Mouse (Mus musculus) central nervous system, embryonic 14 days (tissue): ENCODE results near the gene Cmtm2a. TPM values are rescaled to one million over a fixed set of nuclear protein-coding genes. Genes with fewer than 3 reads are reported as not detected.

Source experiments
- polyA plus RNA-seq: library from polyadenylated mRNA; depleted of rRNA; stranded (reverse); fragments of >200 nt; gene quantifications from 2 replicates; pipeline ENCODE4 v1.2.3, GENCODE M21; 2012; rRNA removed

Cmtm2a gene
- polyA plus RNA-seq = not detected in 2 replicates

GRCm38 (mm10) chr8:104293081-104293480, at the start of gene Cmtm2a:
Gene Cmtm2a, minus strand, starts transcription at chr8:104293181.

GRCm38 (mm10) chr8:104339229-104339982, 46.4 kb upstream of the Cmtm2a start, which contains the start of gene Cmtm3:
Gene Cmtm3, plus strand, starts transcription at chr8:104339410.

GRCm38 (mm10) chr8:104321930-104322329, 28.9 kb upstream of the Cmtm2a start, which contains the start of gene Cmtm2b:
Gene Cmtm2b, plus strand, starts transcription at chr8:104322230.

GRCm38 (mm10) chr8:104321267-104321666, 28.3 kb upstream of the Cmtm2a start, which contains the start of gene Gm11020:
Gene Gm11020, plus strand, starts transcription at chr8:104321567.

GRCm38 (mm10) chr8:104309441-104310155, 16.6 kb upstream of the Cmtm2a start, which contains the start of the genes Gm45711 and Cmtm1:
Gene Gm45711, minus strand, starts transcription at chr8:104310081.
Gene Cmtm1, minus strand, starts transcription at chr8:104310145.

GRCm38 (mm10) chr8:104250439-104251367, 42.3 kb downstream of the Cmtm2a start, which contains the start of gene Cklf:
Gene Cklf, plus strand, starts transcription at chr8:104250861.

GRCm38 (mm10) chr8:104248276-104248675, 44.7 kb downstream of the Cmtm2a start, which contains the start of gene Tk2:
Gene Tk2, minus strand, starts transcription at chr8:104248558.

Other genes with a start within 250 kb of the Cmtm2a start
- gene Cdh5, start 191.6 kb downstream of the Cmtm2a start, polyA plus RNA-seq = 29.5 and 38.4 TPM in 2 replicates
- gene Bean1, start 122.7 kb downstream of the Cmtm2a start, polyA plus RNA-seq = 10.2 and 12.3 TPM in 2 replicates
- 35.7 and 37.4 TPM in 2 replicates for gene Tk2, start 44.6 kb downstream of the Cmtm2a start, polyA plus RNA-seq
- 47.6 and 48.8 TPM in 2 replicates for gene Cklf, start 42.3 kb downstream of the Cmtm2a start, polyA plus RNA-seq
- not detected in 2 replicates for gene Gm45711, start 16.9 kb upstream of the Cmtm2a start, polyA plus RNA-seq
- not detected in 2 replicates for gene Cmtm1, start 17.0 kb upstream of the Cmtm2a start, polyA plus RNA-seq
- gene Gm11020, start 28.4 kb upstream of the Cmtm2a start, polyA plus RNA-seq = not detected in 2 replicates
- gene Cmtm2b, start 29.0 kb upstream of the Cmtm2a start, polyA plus RNA-seq = not detected in 2 replicates
- 49.4 and 80.1 TPM in 2 replicates for gene Cmtm3, start 46.2 kb upstream of the Cmtm2a start, polyA plus RNA-seq
- 17.2 and 17.3 TPM in 2 replicates for gene Cmtm4, start 102.6 kb upstream of the Cmtm2a start, polyA plus RNA-seq
- gene Dync1li2, start 149.9 kb upstream of the Cmtm2a start, polyA plus RNA-seq = 106 and 111 TPM in 2 replicates
- 0.30 and 0.37 TPM in 2 replicates for gene Terb1, start 216.7 kb upstream of the Cmtm2a start, polyA plus RNA-seq
- gene Nae1, start 241.5 kb upstream of the Cmtm2a start, polyA plus RNA-seq = 94.2 and 94.3 TPM in 2 replicates
- gene Car7, start 241.5 kb upstream of the Cmtm2a start, polyA plus RNA-seq = 1.2 and 1.4 TPM in 2 replicates